Mouse (Mus musculus): ENCODE data around the gene Fcgrt. TPM values are rescaled to one million over a fixed set of nuclear protein-coding genes. Genes with fewer than 3 reads are reported as not detected.
"Not testable (repeated sequence)": the region's sequence is repeated elsewhere in the genome, so short reads cannot be mapped to it uniquely, and the experiment has no call there.

Fcgrt gene
- polyA plus RNA-seq, 1 experiment from 2014 or later: 9.8 TPM

GRCm38 (mm10) chr7:45098541-45099240, 5.0 kb downstream of the Fcgrt start:
- no peak for ATAC-seq (ENCODE audit: insufficient number of reproducible peaks, low FRiP score, low TSS enrichment, low read depth)
- 89% methylated on average over 8 of the region's 8 CpGs for WGBS
- H3K4me3 ChIP-seq (ENCODE audit: low read depth, low read length): no peak overlapping the region

GRCm38 (mm10) chr7:45097479-45097878, 6.2 kb downstream of the Fcgrt start:
- Histone ChIP-seq H3K36me3 (ENCODE audit: control insufficient read depth, insufficient read depth, low read length) (no peaks in the 10 kb centered on the region), H3K9ac (ENCODE audit: low read length) (no peak overlapping the region), H3K4me3 (ENCODE audit: low read depth, low read length) (no peak overlapping the region), H3K9me3 (ENCODE audit: control insufficient read depth, low read length) (no peaks in the 10 kb centered on the region), H3K27me3 (ENCODE audit: control insufficient read depth, insufficient read depth, low read length) (no peaks in the 10 kb centered on the region), H3K4me1 (ENCODE audit: control insufficient read depth, insufficient read depth, low read length) (peaks cover 14% of the 10 kb centered on the region), H3K27ac (replicated peaks; ENCODE audit: low read depth, low read length) (no peak overlapping the region), H3K4me2 (ENCODE audit: low read depth, severe bottlenecking) (no peak overlapping the region)
- no peak for ATAC-seq (ENCODE audit: insufficient number of reproducible peaks, low FRiP score, low TSS enrichment, low read depth)
- DNase-seq (ENCODE audit: low spot score): no peak
- 66% methylated on average over 6 of the region's 6 CpGs for WGBS

More at GRCm38 (mm10) chr7:45098541-45099240, 5.0 kb downstream of the Fcgrt start:
- no peak overlapping the region for H3K9ac ChIP-seq (ENCODE audit: low read length)
- no peak overlapping the region for H3K27ac ChIP-seq (replicated peaks; ENCODE audit: low read depth, low read length)
- H3K9me3 ChIP-seq (ENCODE audit: control insufficient read depth, low read length): no peaks in the 10 kb centered on the region
- no peak overlapping the region for H3K4me2 ChIP-seq (ENCODE audit: low read depth, severe bottlenecking)
- no peaks in the 10 kb centered on the region for H3K36me3 ChIP-seq (ENCODE audit: control insufficient read depth, insufficient read depth, low read length)
- H3K4me1 ChIP-seq (ENCODE audit: control insufficient read depth, insufficient read depth, low read length): peaks cover 16% of the 10 kb centered on the region
- H3K27me3 ChIP-seq (ENCODE audit: control insufficient read depth, insufficient read depth, low read length): no peaks in the 10 kb centered on the region
- DNase-seq (ENCODE audit: low spot score): no peak

GRCm38 (mm10) chr7:45095965-45096364, 7.7 kb downstream of the Fcgrt start:
- not testable (repeated sequence) for H3K27me3 ChIP-seq (ENCODE audit: control insufficient read depth, insufficient read depth, low read length); H3K9ac ChIP-seq (ENCODE audit: low read length); H3K36me3 ChIP-seq (ENCODE audit: control insufficient read depth, insufficient read depth, low read length); ATAC-seq (ENCODE audit: insufficient number of reproducible peaks, low FRiP score, low TSS enrichment, low read depth); DNase-seq (ENCODE audit: low spot score); H3K27ac ChIP-seq (replicated peaks; ENCODE audit: low read depth, low read length); H3K9me3 ChIP-seq (ENCODE audit: control insufficient read depth, low read length); H3K4me2 ChIP-seq (ENCODE audit: low read depth, severe bottlenecking); H3K4me3 ChIP-seq (ENCODE audit: low read depth, low read length)
- peaks cover 17% of the 10 kb centered on the region for H3K4me1 ChIP-seq (ENCODE audit: control insufficient read depth, insufficient read depth, low read length)
- WGBS: 91% methylated on average over 14 of the region's 14 CpGs

- DNase-seq (ENCODE audit: low spot score): no peak
- H3K4me3 ChIP-seq (ENCODE audit: low read depth, low read length): no peak overlapping the region
- no peak overlapping the region for H3K4me2 ChIP-seq (ENCODE audit: low read depth, severe bottlenecking)
- 85% methylated on average over 6 of the region's 6 CpGs for WGBS
- H3K36me3 ChIP-seq (ENCODE audit: control insufficient read depth, insufficient read depth, low read length): no peaks in the 10 kb centered on the region
- no peaks in the 10 kb centered on the region for H3K9me3 ChIP-seq (ENCODE audit: control insufficient read depth, low read length)
- no peak overlapping the region; the same call in 1 of the 2 replicates for H3K27ac ChIP-seq (replicated peaks; ENCODE audit: low read depth, low read length)
- H3K4me1 ChIP-seq (ENCODE audit: control insufficient read depth, insufficient read depth, low read length): peaks cover 20% of the 10 kb centered on the region
- no peak overlapping the region for H3K9ac ChIP-seq (ENCODE audit: low read length)
- ATAC-seq (ENCODE audit: insufficient number of reproducible peaks, low FRiP score, low TSS enrichment, low read depth): no peak
- H3K27me3 ChIP-seq (ENCODE audit: control insufficient read depth, insufficient read depth, low read length): no peaks in the 10 kb centered on the region
Observed at GRCm38 (mm10) chr7:45095367-45095766, 8.3 kb downstream of the Fcgrt start.

GRCm38 (mm10) chr7:45094121-45094520, 9.5 kb downstream of the Fcgrt start:
- DNase-seq (ENCODE audit: low spot score): peak; percentile 76
- Histone ChIP-seq H3K27ac (replicated peaks; ENCODE audit: low read depth, low read length) (peak overlapping the region; percentile 68), H3K4me1 (ENCODE audit: control insufficient read depth, insufficient read depth, low read length) (peaks cover 20% of the 10 kb centered on the region), H3K36me3 (ENCODE audit: control insufficient read depth, insufficient read depth, low read length) (0 out of 2 replicates have a peak, but pooled peaks cover 2% of the 10 kb centered on the region), H3K4me3 (ENCODE audit: low read depth, low read length) (no peak overlapping the region), H3K4me2 (ENCODE audit: low read depth, severe bottlenecking) (0 out of 2 replicates have a peak overlapping the region, but pooled peaks have one; percentile 0), H3K27me3 (ENCODE audit: control insufficient read depth, insufficient read depth, low read length) (no peaks in the 10 kb centered on the region), H3K9ac (ENCODE audit: low read length) (no peak overlapping the region), H3K9me3 (ENCODE audit: control insufficient read depth, low read length) (no peaks in the 10 kb centered on the region)
- ATAC-seq (ENCODE audit: insufficient number of reproducible peaks, low FRiP score, low TSS enrichment, low read depth): no peak
- 3% methylated on average over 7 of the region's 7 CpGs for WGBS

- Histone ChIP-seq H3K9me3 (ENCODE audit: control insufficient read depth, low read length) (no peaks in the 10 kb centered on the region), H3K9ac (ENCODE audit: low read length) (no peak overlapping the region), H3K27me3 (ENCODE audit: control insufficient read depth, insufficient read depth, low read length) (no peaks in the 10 kb centered on the region), H3K4me3 (ENCODE audit: low read depth, low read length) (no peak overlapping the region), H3K4me2 (ENCODE audit: low read depth, severe bottlenecking) (peak overlapping the region; percentile 0; the same call in 1 of the 2 replicates), H3K4me1 (ENCODE audit: control insufficient read depth, insufficient read depth, low read length) (peaks cover 20% of the 10 kb centered on the region), H3K27ac (replicated peaks; ENCODE audit: low read depth, low read length) (peak overlapping the region; percentile 68), H3K36me3 (ENCODE audit: control insufficient read depth, insufficient read depth, low read length) (peaks cover 2% of the 10 kb centered on the region; the same call in 1 of the 2 replicates)
- no peak for ATAC-seq (ENCODE audit: insufficient number of reproducible peaks, low FRiP score, low TSS enrichment, low read depth)
- 20% methylated on average over 17 of the region's 18 CpGs for WGBS
- peak; percentile 71 for DNase-seq (ENCODE audit: low spot score)
Observed at GRCm38 (mm10) chr7:45093516-45093905, 10.1 kb downstream of the Fcgrt start.

- WGBS: 27% methylated on average over 12 of the region's 12 CpGs
- Histone ChIP-seq H3K4me1 (ENCODE audit: control insufficient read depth, insufficient read depth, low read length) (peaks cover 20% of the 10 kb centered on the region), H3K27me3 (ENCODE audit: control insufficient read depth, insufficient read depth, low read length) (no peaks in the 10 kb centered on the region), H3K4me3 (ENCODE audit: low read depth, low read length) (0 out of 2 replicates have a peak overlapping the region, but pooled peaks have one; percentile 12), H3K27ac (replicated peaks; ENCODE audit: low read depth, low read length) (peak overlapping the region; percentile 68), H3K9me3 (ENCODE audit: control insufficient read depth, low read length) (no peaks in the 10 kb centered on the region), H3K36me3 (ENCODE audit: control insufficient read depth, insufficient read depth, low read length) (peaks cover 6% of the 10 kb centered on the region; the same call in 1 of the 2 replicates), H3K9ac (ENCODE audit: low read length) (no peak overlapping the region), H3K4me2 (ENCODE audit: low read depth, severe bottlenecking) (peak overlapping the region; percentile 0; the same call in 1 of the 2 replicates)
- no peak for ATAC-seq (ENCODE audit: insufficient number of reproducible peaks, low FRiP score, low TSS enrichment, low read depth)
- DNase-seq (ENCODE audit: low spot score): peak; percentile 49
Observed at GRCm38 (mm10) chr7:45092828-45093515, 10.7 kb downstream of the Fcgrt start.

- peak within 1 kb of the TSS; percentile 72 for H3K4me2 ChIP-seq (ENCODE audit: low read depth, severe bottlenecking)
- H3K9ac ChIP-seq (ENCODE audit: low read length): peak within 1 kb of the TSS; percentile 82
- H3K27me3 ChIP-seq (ENCODE audit: control insufficient read depth, insufficient read depth, low read length): no peaks in the 10 kb centered on the region
- H3K27ac ChIP-seq (replicated peaks; ENCODE audit: low read depth, low read length): peak within 1 kb of the TSS; percentile 73
- peak within 1 kb of the TSS; percentile 65 for H3K4me3 ChIP-seq (ENCODE audit: low read depth, low read length)
- H3K36me3 ChIP-seq (ENCODE audit: control insufficient read depth, insufficient read depth, low read length): peaks cover 11% of the 10 kb centered on the region; the same call in 1 of the 2 replicates
- peak; percentile 88 for ATAC-seq (ENCODE audit: insufficient number of reproducible peaks, low FRiP score, low TSS enrichment, low read depth)
- H3K4me1 ChIP-seq (ENCODE audit: control insufficient read depth, insufficient read depth, low read length): peaks cover 20% of the 10 kb centered on the region
- peak; percentile 97 for DNase-seq (ENCODE audit: low spot score)
- no peaks in the 10 kb centered on the region for H3K9me3 ChIP-seq (ENCODE audit: control insufficient read depth, low read length)
- under 1% methylated on average over 16 of the region's 16 CpGs for WGBS
Observed at GRCm38 (mm10) chr7:45092048-45092447, 11.6 kb downstream of the Fcgrt start, which contains the start of gene Rcn3. Gene Rcn3, minus strand, starts transcription at chr7:45092221.
